Mouse (Mus musculus) thymus, postnatal 14 days (tissue): ENCODE results near the gene Kalrn.

Experiments used
- DNase-seq: peaks from one replicate; pipeline ENCODE4 v3.0.0; 2021

The Kalrn gene

DNA sequence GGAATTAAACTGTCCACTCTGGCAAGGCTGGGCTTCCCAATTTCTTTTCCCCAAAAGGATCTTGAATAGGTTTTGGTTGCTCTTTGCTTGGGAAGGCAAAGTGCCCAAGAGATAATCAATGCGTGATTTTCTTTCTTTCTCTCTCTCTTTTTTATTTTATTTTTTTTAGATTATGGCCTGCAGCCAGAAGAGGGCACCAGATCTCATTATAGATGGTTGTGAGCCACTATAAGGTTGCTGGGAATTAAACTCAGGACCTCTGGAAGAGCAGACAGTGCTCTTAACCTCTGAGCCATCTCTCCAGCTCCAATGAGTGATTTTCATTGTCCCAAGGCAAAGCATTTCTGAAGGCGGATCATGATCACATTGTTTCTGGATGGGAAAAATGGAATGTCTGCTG lies 563.8 kb downstream of the Kalrn start:
- DNase-seq, result no peak

DNA sequence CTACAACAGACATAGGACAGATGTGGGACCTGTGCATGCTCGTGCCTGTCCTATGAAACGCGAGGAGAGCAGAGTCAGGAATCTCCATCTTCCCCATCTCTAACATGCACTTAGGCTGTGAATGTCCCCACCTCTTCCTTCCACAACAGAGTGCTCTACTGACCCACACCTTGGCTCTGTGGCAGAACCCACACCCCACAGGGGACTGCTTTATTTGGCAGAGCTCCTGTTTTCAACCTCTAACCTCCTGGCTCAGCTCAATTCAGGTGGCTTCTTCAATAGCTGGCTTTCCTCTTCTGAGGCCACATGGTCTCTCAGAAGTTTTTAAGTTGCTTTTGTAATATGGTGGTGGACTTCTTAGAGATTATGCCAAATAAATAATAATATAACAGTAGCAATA lies 567.3 kb downstream of the Kalrn start:
- DNase-seq, result no peak

DNA sequence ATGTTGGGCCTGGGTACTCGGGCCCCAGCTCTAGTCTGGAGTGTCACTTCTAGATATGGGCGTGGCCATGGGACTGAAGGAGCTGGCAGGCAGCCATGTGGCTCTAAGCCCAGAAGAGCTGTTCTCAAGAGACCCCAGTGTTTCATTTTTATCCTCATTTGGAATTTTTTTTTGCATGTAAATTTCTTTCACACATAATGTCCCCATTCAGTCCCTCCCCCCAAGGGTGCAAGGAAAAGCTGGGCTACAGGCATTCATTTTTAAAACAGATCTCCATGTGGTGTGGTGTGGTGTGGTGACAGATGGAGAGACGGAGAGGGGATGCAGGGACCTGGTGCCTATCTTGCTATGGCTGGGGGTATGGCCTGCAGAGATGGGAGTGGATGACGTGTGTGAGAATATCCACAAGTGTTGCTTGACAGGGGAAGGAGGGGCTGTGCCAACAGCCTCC lies 569.2 kb downstream of the Kalrn start:
- DNase-seq, result no peak

DNA sequence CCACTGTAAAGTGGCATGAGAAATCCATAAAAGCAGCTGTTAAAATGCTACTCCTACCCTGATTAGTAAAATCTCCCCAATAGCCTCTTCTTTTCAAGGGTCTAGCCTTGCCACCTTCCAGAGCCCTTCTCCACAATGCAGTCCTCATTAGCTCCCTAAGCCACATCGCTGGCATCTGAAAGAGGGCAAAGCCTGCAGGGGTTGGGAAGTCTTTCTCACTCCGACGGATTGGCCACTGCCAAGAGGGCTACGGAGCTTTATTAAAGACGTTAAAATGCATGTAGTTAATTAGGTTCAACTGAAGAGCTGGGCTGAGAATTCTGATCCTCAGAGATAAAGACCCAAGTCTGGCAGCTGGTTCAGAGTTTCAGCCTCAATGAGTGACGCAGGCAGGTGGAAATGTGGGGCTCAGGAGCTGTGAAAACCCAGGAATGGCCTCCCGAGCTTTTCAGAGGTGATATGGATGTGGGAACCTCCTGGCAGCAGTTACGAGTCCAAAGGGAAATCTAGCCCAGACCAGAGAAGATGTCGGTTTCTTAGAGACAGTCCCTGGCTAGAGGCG lies 569.7 kb downstream of the Kalrn start:
- no peak for DNase-seq

DNA sequence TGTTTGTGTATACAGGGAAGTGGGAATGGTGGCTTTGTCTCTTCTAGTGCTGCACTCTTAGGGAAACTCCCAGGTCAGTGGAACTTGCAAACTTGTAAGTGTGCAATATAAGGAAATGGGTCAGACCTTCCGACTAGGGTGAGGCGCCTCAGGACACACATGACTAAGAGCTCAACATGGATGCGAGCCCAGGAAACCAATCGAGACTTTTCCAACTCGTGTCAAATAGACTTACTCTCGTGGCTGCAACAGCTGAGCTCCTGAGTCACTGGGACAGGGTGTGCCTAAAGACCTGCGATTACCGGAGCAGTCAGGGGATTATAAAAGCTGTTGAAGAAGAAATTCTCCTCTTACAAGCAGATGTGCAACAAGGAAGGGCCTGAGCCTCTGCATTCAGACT lies 572.6 kb downstream of the Kalrn start:
- no peak for DNase-seq

DNA sequence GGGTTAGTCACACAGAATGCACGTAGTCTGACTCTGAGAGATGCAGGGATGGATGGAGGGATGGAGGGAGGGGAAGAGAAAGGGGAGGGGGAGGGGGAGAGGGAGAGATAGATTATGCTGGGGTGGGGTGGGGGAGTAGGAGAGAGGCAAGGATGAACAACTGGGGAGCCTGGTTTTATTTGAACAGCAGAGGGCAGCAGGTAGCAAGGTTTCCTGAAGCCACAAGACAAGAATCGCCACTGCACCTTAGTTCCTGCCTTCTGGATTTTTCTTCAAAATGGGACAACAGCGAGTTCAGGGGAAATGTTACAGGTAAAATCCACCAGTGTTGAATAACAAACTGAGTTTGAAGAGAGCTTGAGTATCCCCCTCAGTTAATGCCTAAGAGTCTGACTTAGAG lies 573.9 kb downstream of the Kalrn start:
- peak; percentile 43 for DNase-seq

DNA sequence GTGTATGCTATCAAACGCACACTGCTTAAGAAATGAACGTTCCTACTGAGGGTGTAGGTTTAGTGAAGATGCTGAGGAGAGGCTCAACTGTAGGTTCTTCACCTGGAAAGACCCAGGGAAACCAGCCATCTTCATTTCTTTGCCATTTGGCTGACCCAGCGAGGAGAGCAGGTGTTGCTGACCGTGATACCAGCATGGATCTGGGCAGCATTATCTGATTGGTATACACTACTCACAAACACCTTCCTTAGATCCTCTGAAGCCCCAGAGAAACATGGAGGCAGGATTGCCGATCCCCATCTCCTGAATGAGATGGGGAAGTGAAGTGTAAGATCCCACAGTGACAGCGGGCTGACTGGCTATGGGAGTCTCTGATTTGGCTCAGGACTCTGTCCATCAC lies 575.3 kb downstream of the Kalrn start:
- no peak for DNase-seq

DNA sequence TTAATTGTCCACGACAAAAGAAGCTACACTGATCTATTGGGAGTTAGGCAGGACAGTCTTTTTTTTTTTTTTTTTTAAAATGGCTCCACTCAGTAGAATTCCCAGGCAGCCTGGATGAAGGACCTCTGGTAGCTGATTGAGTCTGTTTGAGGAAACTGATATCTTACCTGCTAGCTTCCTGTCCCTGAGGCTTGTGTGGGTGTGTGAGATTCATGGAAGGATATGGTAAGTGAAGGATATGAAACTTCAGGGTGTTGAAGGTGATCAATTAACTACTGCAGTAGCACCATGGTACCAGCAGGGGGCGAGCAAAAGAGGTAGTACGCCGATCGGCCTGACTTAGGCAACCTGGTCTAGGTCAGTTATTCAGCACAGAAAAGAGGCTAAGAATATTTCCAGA lies 577.3 kb downstream of the Kalrn start:
- peak; percentile 73 for DNase-seq

DNA sequence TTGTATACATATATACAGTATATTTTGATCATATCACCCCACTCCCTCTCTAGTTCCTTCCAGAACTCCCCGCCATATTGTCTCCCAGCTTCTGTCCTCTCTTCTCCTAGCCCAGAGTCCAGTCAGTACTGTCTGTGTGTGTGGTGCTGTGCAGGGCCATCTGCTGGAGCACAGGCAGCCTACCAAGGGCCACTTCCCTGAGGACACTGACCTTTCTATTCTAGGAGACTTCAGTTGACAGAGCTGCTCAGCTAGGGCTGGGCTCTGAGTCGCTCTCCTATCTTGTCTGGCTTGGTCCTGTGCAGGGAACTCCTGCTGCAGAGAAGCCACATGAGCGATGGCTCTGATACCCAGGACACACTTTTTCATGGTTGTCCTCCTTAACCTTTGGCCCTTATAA lies 577.8 kb downstream of the Kalrn start:
- no peak for DNase-seq

DNA sequence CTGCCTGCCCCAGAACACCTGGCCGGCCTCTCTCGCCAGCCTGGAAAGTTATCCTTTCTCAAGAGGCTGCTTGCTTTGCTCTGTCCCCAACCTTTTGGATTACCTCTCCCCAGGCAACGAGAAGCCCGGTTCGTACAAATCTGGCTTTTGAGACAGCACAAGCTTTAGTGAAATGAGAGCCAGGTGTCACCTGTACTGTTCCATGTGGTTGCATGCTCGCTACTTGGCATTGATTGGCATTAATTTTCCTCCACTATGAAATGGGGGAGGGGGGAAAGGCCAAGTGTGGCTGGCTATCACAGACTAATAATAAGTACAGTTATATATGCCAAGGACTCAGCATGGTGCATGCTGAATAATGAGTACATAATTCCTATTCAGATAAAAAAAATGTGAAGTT lies 579.0 kb downstream of the Kalrn start:
- DNase-seq, result no peak

DNA sequence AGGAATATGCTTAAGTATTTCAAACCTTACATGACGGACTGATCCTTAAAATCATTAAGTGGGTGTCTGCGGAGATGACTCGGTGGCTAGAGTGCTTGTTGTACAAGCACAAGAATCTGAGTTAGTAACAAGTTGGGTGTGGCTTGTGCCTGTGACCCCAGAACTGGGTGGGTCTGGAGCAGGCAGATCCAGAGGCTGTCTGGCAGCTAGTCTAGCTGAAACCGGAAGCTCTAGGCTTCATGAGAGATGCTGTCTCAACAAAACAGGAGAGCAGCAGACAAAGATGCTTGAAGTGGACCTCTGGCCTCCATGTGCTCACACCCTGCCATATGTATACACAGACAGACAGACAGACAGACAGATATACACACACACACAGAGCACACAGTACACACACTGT lies 582.6 kb downstream of the Kalrn start:
- no peak for DNase-seq

DNA sequence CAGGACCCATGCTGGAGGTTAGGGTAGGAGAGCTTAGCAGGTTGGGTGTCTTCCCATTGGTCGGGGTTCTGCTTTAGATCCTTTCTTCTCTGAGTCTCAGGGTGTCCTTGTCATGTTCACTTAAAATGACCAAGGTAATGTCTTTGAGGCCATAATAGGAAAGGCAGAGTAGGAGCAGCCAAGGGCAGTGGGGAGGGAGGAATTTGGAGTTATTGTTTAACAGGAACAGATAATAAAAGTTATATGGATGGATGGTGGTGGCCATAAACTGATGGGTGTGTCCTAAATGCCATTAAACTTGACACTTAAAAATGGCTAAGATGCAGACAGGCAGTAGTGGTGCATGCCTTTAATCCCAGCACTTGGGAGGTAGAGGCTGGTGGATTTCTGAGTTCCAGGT lies 584.2 kb downstream of the Kalrn start:
- no peak for DNase-seq

DNA sequence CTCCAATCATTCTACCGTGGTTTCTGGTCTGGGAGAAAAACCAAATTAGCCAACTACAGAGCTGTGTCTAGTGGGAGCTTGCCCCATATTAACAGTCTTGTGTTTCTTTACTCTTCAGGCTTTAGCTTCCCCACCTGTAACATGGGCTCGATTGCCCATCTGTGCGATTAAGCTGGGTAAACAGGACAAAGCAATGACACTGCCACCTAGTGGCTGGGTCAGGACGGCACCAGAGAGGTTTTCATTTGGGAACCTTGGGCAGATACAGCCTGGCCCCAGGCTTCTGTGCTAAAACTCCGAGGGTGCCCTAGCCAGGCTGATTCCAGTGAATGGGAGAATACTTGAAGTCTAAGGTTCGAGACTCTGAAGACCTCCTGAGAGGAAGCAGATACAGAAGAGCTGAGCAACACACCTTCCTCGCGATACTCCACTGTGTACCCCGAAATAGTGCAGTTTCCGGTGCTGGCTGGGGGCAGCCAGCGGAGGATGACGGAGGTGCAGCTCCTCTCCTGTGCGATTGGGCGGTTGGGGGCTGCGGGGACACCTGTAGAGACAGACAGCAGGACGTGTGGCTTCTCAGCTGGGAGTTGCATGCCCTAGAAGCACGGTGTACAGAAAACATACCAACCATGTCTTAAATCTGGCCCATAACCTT lies 584.8 kb downstream of the Kalrn start:
- peak; percentile 72 for DNase-seq

DNA sequence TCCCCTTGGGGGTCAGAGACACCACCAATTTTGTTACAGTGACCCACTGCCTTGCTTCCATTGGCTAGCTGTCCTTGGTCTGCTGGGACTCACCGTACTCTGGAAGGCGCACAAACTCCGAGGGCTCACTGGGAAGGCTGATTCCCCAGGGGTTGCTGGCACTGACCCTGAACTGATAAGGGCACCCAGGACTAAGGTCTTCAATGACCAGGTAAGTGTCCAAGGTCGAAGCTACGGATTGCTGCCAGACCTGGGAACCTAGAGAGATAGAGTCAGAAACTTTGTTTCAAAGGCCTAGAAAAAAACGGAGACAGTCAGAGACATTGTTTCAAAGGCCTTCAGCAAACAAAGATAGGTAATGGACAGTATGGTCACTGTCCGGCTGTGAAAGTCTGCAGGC lies 586.3 kb downstream of the Kalrn start:
- no peak for DNase-seq

DNA sequence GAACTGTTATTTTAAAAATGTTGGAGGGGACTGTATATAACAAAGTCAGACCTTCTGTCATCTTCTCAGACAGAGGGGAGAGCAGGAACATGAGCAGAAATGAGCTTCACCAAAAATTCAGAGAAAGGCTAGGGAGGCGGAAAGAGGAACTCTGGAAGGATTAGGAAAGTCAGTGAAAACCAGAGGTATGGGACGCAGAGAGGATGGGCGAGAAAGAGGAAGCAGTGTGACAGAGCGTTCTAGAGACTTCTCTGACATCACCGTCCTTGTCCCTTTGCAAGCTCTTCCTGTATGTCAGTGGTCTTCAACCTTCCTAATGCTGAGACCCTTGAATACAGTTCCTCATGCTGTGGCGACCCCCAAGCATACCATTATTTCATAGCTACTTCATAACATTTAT lies 588.0 kb downstream of the Kalrn start:
- DNase-seq, result no peak

DNA sequence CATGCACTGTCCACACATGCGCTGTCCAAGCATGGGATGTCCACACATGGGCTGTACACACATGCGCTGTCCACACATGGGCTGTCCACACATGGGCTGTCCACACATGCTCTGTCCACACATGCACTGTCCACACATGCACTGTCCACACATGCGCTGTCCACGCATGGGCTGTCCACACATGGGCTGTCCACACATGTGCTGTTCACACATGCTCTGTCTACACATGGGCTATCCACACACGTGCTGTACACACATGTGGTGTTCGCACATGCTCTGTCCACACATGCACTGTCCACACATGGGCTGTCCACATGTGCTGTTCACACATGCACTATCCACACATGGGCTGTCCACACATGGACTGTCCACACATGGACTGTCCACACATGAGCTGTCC lies 589.6 kb downstream of the Kalrn start:
- DNase-seq, result no peak

DNA sequence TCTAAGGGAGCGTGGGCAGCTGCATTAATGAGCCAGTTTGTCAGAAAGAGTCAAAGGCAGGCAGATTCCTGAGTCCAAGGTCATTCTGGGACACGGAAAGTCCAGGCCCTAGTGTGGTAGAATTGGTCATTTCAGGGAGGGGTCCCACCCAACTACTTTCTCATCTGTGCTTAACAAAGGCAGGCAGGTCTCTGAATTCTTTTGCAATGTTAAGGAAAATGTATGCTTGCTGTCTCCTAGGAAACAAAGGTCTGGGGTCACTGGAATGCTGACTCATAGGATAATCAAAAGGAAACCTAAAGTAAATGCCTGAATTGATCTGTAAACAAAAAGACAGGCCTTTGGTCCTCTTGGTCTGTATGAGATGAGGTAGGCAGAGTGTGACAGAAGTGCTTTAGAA lies 593.5 kb downstream of the Kalrn start:
- no peak for DNase-seq

DNA sequence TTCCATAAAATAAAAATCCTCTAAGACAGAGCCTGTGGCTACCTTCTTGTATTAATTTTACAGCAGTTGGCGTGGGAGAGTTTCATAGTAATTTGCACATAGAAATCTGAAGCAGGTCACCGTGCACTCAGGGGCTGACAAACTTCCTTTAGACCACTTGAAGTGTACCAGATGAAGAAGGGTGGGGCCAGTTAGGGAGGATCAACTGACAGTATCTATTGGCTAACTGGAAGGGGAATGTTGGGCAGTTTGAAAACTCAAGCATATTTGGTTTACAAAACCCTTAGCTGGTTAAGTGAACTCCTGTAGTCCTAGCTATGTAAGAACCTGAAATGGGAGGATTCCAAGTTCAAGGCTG lies 606.1 kb downstream of the Kalrn start:
- no peak for DNase-seq

DNA sequence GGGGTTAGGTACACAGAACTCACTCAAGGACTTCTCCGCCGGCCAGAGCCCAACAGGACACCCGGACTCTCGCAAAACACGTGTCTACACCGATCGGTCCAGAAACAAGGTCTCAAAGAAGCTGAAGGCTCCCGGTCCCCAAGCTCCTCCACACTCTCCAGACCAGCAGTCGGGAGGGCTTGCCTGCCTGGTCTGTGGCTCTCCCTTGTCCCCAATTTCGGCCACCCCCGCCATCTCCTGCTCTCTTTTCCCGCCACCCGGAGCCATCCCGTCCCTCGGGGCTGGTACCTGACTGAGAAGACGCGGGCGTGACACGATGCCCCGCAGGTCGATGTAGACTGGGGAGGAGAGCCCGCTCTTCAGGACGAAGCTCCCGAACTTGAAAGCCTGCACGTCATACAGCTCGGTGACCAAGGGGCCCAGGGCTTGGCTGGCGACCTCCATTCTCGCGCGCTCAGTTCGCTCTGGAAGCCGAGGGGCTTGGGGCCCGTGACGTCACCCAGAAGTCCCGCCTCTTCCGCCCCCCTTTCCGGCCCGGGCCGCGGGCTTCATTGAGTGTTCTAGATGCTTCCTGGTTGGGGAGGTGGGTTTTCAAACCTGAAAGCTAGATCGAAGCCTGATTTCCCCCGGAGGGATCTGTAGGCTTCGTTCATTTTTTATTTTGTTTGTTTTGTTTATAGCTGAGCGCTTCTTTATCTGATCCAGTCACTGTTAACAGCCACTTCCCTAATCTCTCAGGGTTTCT lies 606.6 kb downstream of the Kalrn start, which contains the start of gene Umps:
Umps (minus strand) TSS at position 501 of the 745 bp plus-strand sequence.
- peak; percentile 94 for DNase-seq

DNA sequence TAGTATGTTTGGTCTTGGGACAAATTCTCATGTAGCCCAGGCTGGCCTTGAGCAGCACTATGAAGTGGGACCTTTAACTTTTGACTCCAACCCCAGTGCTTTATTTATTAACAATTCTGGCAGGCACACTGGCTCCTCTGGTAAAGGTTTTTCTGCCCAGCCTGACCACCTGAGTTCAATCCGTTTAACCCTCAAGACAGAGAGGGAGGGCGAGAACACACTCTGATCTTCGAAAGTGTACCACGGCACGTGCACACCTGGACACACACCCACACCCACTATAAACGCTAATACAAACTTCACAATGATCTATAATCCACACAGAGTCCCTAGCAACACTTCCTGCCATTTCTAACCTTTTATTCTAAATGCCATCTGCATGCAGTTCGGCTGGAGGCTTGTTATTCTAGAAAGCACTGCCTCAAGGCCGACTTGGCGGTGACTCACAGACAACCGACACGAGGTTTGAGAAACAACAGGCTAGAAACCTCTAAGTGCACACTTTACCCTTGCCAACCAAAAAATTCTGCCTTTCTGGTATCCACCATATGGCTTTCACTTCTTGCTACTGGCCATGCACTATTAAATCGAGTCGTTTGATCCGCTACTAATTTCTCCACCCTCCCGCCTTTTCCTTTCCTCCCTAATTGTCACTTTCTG lies 607.3 kb downstream of the Kalrn start:
- peak; percentile 14 for DNase-seq

DNA sequence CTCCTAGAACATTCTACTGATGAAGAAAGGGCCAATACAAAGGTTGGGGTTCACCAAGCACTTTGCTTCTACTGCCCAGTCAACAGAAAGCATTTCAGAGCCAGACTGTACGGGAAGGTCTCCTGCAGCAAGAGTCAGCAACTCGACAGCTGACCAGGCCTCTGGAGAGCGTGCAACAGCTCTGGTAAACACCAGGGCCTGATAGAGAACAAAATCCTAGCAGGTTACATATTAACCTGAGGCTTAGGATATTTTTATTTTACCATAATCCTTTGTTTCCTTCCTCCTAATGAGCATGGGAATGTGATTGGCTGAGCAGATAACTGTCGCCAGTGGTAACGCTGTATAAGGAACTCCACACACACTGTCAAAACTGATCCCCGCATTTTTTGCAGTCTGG lies 609.8 kb downstream of the Kalrn start:
- no peak for DNase-seq

DNA sequence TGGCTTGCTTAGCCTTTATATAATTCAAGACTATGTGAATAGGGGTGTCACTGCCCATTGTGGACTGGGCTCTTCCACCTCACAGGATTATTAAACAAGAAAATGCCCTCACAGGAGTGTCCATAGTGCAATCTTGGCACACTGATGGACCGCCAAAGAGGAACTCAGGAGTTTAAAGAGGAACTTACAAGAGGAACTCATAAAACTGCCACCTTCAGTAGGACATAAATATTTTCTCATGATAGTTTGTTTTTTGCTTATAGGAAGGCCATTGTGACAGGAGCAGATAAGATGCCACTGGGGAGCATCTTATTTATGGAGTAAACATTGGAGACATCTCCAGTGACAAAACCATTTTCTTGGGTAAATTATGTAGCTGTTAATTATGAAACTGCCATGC lies 618.5 kb downstream of the Kalrn start:
- no peak for DNase-seq

DNA sequence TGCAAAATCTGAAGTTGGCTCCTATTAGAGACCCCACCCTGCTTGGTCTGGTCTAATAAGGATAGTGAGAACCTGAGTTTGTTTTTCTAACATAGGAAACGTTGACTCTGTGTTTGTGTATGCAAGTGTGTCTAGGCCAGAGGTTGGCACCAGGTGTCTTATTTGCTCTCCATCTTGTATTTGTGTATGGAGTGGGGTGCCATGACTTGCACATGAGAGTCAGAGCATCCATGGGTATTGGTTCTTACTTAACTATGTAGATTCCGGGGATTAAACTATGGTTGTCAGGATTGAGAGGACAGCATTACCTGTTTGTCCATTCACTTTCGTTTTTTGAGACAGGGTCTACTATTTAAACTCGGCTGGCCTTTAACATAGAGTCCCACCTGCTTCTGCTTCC lies 620.3 kb downstream of the Kalrn start:
- no peak for DNase-seq

DNA sequence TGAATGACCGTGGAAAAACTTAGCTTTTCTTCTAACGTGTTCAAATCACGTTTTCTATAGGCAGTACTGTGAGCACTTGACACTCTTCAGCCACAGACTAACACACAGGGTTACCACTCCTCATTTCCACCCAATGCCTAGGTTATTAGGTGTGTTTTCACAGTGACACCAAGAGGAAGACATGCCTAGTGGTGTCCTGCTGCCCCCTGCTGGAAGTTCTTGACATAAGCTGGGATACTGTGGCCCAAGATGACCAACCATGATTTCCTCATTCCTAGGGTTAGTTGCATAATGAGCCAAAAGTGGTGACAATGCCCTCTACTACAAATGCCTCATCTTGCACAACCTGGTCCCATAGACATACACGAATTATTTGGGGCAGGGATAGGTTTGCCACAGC lies 622.5 kb downstream of the Kalrn start:
- DNase-seq, result peak; percentile 79
